Mouse (Mus musculus) lung, postnatal 0 days (tissue): ENCODE measurements around the gene Hoxb8.

Source experiments
- CTCF ChIP-seq: IDR thresholded peaks from 2 replicates; pipeline ENCODE4 v1.5.1; 2016; ENCODE audit warnings: antibody characterized with exemption, mild to moderate bottlenecking
- EP300 ChIP-seq: IDR thresholded peaks from 2 replicates; pipeline ENCODE4 v1.6.1; 2016; ENCODE audit warnings: antibody characterized with exemption, mild to moderate bottlenecking, control low read depth

GRCm38 (mm10) chr11:96264390-96265020, 17.2 kb upstream of the Hoxb8 start:
- TF ChIP-seq CTCF: no peak
- no peak for TF ChIP-seq EP300
